Mouse (Mus musculus) gastrocnemius, postnatal 36 days (tissue): Measurements from ENCODE around the gene Abtb2. TPM values are rescaled to one million over a fixed set of nuclear protein-coding genes. Genes with fewer than 3 reads are reported as not detected.
"Not testable (repeated sequence)": the region's sequence is repeated elsewhere in the genome, so short reads cannot be mapped to it uniquely, and the experiment has no call there.

Experiments used
- DNase-seq, 2 experiments: peaks; one replicate each; pipeline ENCODE4 v3.0.0; 2022
- intact Hi-C: fragments of 180-260 bp; cut with DNase I; formaldehyde crosslinking; loops from one replicate; pipeline ENCODE4 v1.15.1; 2025
- long read RNA-seq, 2 experiments: library from polyadenylated mRNA; stranded (forward); transcript quantifications; one replicate each; pipeline ENCODE4 v2.0.0; 2021
- total RNA-seq, 2 experiments: library from RNA; stranded (reverse); gene quantifications; 2 replicates each; pipeline ENCODE4 v1.2.3; 2021

Abtb2 gene
- total RNA-seq = 1 to 10 TPM; 6.3 to 6.7 TPM
- long read RNA-seq, experiment 1, full-length matches to known transcripts = 2 of 21 reads
- long read RNA-seq, experiment 1, partial matches to known transcripts = 0 of 21 reads
- long read RNA-seq, experiment 1, other reads (novel, unspliced or antisense) = 19 of 21 reads
- long read RNA-seq, experiment 2, full-length matches to known transcripts = 2 of 21 reads
- long read RNA-seq, experiment 2, partial matches to known transcripts = 1 of 21 reads
- long read RNA-seq, experiment 2, other reads (novel, unspliced or antisense) = 18 of 21 reads

DNA sequence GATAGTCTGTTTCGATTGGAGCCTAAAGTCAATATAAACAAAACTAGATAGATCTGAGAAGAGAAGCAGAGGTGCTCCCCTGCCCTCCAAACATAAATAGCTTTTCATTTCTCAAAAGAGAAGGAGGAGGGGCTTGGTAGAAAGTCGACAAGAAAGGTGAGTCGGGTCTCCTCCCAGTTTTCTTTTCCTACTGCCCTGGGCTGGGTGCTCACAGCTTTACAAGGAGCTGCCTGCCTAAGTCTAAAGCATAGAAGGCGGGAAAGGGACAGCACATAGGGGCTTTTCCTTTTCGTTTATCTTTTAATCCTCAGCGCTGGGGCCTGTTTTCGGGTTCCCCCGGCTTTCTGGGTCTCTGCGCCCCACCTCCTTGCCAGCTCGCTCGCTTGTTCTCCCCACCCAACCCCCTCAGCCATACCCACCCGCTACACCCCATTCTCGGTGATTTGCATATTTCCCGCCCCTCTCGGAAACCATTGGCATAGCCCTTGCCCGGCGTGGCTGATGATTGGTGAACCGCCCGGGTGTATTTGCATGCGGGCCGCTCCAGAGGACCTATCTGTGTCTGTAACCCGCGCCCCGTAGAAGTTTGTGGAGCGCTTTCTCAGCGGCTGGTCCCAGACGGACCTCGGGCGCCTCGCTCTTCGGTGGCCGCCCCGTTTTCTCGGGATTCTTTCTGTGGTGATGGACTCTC is at the start of gene Abtb2:
Gene Abtb2, plus strand, starts transcription at position 579 of the 691 bp plus-strand sequence.
- DNase-seq = peak; percentile 83 to 89
- intact Hi-C loops = loop anchor here (5.0 to 10.0 kb wide), 2 partner anchors 46 to 409 kb away; no protein-coding TSS in a partner anchor

DNA sequence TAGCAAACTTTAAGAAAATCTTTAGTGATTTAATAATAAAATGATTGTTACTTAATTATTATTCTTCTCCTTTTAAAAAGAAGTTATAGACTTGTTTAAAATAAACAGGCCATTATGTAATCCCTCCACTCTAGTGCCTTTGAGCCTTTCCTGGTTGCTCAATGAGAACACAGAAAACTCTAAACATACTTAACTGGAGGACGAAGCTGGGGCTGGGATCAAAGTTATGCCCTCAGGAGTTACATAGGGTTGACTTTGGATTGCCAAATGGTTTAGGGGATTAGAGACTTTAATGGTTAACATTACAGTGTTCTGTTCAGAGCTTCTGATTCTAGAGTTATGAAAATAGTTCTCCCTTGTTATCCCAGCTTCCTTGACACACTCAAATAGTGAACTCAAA is 49.6 kb upstream of the Abtb2 start:
- intact Hi-C loops = no loop called here
- no peak for DNase-seq

DNA sequence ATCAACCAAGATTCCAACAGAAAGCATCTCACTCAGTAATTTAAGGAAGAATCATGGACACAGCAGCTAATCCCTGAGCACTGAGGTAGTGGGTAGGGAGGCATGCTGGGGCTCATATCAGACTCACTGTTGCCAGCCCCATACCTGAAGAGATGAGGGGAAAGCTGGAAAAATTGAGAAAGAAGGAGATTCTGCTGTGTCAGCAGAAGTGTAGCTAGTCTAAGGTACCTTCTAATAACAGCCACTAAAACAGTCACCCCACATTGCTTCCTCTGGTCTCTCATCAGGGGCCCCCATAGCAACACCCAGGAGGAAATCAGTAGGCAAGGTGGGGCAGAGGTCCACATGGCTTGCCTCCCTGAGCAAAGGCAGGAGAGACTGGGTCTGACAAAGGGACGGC is 40.5 kb upstream of the Abtb2 start:
- intact Hi-C loops = no loop called here
- no peak for DNase-seq

DNA sequence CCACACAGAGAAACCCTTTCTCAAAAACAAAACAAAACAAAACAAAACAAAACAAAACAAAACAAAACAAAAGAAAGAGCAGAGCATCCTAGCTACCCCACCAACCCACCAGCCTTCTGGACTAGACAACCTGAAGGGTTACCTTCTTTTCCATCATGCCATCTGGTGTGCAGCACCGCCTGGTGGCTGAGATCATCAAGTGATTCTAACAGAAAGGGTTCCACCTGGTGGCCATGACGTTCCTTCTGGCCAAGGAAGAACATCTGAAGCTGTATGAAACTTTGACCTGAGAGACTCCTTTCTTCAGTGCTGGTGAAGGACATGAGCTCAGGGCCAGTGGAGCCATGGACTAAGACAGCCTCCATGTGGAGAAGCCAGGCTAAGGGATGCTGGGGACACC is 19.0 kb upstream of the Abtb2 start:
- intact Hi-C loops = loop anchor here (1.0 kb wide), 1 partner anchor 91 kb away; no protein-coding TSS in a partner anchor
- DNase-seq = peak; percentile 38 to 48

DNA sequence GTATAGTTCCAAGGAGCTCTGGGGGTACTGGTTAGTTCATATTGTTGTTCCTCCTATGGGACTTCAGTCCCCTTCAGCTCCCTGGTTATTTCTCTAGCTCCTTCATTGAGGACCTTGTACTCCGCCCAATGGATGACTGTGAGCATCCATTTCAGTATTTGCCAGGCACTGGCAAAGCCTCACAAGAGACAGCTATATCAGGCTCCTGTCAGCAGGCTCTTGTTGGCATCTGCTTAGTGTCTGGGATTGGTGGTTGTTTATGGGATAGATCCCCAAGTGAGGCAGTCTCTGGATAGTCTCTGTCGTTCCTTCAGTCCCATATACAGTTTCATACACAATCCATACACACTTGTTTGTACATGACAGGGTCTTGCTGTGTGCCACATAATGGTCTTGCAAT is 15.8 kb upstream of the Abtb2 start:
- DNase-seq, intact Hi-C loops: not testable (repeated sequence)

DNA sequence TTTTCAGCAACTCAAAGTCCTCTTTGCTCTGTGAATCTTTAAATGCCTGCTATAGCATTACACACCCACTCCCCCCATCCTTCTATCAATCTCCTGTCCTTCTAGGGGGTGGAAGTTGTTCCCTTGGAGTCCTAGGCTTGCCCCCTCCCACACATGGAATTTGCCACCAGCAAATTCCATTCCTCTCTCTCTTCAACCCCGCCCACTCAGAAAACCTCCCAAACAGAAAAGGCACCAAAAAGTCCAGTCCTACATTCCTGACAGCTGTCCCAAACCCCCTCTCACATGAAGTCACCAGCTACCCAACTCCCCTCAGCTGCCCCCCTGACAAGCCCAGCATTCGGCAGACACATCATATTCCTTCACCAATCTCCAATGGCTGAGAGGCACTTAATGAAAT is 12.1 kb upstream of the Abtb2 start:
- no peak for DNase-seq
- intact Hi-C loops = no loop called here

DNA sequence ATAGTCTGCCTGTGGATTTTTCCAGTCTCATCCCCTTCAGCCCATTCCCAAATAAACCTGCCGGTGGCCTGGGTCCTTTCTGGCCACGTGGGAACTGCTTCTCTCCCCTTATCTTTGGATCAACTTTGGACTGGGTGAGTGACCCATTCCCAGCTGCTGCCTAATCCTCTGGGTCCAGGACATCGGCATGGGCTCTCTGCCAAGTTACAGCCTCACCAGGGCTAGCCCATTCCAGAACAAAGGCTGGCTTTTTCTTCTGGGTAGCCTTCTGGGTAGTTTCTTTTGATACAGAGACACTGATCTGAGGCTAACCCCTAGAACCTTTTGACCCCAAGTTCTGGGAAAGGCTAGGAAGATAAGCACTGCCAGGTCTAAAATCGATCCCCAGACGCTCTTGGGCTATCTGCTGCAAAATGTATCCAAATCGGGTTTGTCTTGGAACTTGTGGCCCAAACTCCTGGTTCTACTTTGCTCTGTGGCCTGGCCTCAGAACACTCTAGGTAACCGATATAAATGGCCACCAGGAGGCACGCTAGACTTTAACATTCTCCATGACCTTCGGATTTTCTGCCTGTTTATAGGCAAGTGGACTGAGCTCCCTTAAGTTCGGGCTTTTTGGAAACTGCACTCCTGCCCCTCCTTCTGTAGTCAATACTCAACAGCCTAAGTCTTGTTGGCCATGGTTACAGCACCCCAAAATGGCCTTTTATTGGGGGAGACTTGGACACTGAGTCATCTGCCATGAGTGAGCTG is 9.8 kb upstream of the Abtb2 start:
- no peak for DNase-seq
- intact Hi-C loops = no loop called here

DNA sequence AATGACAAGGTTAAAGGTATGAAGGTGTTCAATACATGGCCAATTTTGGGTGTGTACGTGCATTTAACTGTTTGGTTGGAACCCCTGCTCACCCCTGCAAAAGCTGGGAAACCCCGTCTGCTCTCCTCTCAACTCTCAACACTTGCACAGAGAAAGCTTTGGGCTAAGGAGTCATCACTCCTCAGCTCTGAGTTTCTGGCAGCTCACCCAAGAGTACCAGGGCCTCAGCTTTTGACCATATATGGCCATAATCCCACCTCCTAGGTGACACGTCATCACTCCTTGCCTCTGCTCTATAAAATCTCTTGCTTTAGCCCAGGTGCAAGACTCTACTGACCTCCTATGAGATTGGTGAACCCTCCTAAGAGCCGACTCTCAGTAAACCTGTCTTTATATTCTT is 5.2 kb upstream of the Abtb2 start:
- intact Hi-C loops = loop anchor here (5.0 to 10.0 kb wide), 3 partner anchors 286 to 414 kb away; no protein-coding TSS in a partner anchor

DNA sequence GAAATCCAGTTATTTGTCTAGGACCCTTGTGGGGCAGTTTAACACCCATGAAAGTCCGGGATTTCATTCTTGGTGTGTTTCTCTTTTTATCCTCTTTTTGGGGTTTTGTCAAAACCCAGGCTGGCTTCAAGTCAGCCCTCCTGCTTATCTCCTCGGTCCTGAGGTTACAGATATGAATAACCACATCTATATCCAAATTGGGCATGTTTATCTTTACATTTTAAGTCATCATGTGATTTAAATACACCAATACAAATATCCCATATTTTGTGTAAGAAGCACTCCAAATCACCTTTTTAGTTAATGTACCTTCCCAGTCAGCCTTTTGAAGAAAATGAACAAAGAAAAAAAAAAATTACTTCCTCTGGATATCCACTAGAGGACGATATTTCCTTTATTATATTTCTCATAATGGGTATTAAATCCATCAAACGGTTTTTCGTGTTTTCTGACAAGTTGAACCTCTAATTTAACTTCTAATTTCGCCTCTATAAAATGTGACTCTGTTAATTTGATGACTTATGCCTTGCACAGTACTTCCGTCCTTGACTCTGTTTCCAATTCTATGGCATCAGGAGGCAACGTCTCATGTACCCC is 1.6 kb upstream of the Abtb2 start:
- no peak for DNase-seq
- intact Hi-C loops = loop anchor here (5.0 to 10.0 kb wide), 4 partner anchors 48 to 410 kb away; no protein-coding TSS in a partner anchor

More for the DNA sequence above, 5.2 kb upstream of the Abtb2 start:
- DNase-seq = no peak

DNA sequence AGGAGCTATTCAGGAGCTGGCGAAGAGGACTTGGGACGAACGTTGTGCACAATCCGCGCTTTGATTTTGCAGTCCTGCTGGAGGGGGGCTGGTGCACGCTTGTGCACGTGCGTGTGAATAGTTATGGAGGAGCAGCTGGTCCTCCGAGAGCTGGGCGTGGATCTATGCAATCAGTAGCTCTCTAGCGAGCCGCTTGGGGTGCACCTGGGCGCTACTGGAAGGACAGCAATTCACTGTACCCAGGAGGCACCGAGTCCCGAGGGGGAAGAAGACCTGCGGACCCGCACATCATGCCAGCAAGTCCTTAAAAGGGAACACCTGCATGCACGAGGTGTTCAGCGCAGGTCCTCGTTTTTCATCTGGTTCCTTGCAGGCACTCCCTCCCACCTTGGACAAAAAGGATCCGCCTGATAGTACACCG is 929 bp upstream of the Abtb2 start:
- intact Hi-C loops = loop anchor here (5.0 to 10.0 kb wide), 2 partner anchors 47 to 410 kb away; no protein-coding TSS in a partner anchor
- DNase-seq = no peak

DNA sequence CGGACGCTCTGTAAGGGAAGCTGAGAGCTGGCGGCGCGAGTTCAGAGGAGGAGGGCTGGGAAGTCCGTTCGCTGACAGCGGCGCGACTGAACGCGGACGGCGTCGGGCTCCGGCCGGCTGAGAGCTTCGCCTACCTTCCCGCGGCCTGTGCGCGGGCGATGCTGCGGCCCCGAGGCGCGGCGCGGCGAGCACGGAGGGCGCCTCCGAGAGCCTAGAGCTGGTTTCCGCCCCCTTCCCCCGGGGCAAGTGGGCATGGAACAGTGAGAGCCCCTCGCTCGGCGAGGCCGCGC is 258 bp downstream of the Abtb2 start:
- intact Hi-C loops = loop anchor here (5.0 to 10.0 kb wide), 2 partner anchors 46 to 408 kb away; no protein-coding TSS in a partner anchor
- no peak for DNase-seq

DNA sequence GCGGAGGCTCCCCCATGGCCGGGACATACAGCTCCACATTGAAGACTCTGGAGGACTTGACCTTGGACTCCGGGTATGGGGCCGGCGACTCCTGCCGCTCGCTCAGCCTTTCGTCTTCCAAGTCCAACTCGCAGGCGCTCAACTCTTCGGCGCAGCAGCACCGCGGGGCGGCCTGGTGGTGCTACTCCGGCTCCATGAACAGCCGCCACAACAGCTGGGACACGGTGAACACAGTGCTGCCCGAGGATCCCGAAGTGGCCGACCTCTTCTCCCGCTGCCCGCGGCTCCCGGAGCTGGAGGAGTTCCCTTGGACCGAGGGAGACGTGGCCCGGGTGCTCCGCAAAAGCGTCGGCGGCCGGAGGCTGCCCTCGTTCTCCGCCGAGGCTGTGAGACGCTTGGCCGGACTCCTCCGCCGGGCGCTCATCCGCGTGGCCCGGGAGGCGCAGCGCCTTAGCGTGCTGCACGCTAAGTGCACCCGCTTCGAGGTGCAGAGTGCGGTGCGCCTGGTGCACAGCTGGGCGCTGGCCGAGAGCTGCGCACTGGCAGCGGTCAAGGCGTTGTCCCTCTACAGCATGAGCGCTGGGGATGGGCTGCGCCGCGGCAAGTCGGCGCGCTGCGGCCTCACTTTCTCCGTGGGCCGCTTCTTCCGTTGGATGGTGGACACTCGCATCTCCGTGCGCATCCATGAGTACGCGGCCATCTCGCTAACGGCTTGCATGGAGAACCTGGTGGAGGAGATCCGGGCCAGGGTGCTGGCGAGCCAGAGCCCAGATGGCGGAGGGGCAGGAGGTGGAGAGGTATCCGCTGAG is 807 bp downstream of the Abtb2 start:
- intact Hi-C loops = loop anchor here (5.0 to 10.0 kb wide), 2 partner anchors 45 to 408 kb away; no protein-coding TSS in a partner anchor
- peak; percentile 42 to 65 for DNase-seq

DNA sequence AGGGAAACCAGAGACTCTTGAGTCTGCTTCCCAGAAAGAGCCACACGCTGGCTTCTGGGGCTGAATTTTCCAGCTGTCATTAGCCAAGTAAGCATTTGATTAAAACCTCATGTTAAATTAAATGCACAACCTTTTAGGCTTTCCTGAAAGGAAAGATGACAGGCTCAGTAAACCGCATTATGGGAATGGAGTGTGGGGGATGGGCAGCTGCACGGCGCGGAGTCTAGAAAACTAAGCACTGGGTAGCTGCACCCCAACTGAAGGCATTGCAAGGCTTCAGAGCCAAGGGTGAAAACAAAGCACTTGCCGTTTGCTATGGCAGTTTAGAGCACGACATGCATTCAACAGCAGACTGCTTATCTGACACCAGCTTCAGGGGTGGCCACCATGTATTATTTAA is 2.1 kb downstream of the Abtb2 start:
- intact Hi-C loops = loop anchor here (5.0 to 10.0 kb wide), 2 partner anchors 44 to 407 kb away; no protein-coding TSS in a partner anchor
- DNase-seq = no peak

DNA sequence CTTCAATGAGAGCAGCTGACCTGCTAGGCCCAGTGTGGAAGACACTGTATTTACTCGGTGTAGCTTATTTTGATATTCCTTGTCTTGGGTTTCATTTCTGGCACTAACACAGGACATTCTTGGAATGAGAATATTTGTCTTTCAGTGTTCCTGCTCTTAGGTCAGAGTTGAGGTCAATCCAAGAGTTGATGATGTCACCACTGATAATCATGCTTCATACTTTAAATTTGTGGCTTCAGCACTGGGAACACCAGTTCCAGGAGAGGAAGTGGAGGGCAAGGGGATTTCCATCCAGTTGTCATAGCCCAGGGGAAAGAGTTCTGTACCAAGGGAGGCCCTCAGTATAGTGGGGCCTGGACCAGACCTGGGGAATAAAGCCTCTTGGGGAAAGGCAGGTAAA is 3.6 kb downstream of the Abtb2 start:
- intact Hi-C loops = loop anchor here (5.0 to 10.0 kb wide), 2 partner anchors 43 to 405 kb away; no protein-coding TSS in a partner anchor

DNA sequence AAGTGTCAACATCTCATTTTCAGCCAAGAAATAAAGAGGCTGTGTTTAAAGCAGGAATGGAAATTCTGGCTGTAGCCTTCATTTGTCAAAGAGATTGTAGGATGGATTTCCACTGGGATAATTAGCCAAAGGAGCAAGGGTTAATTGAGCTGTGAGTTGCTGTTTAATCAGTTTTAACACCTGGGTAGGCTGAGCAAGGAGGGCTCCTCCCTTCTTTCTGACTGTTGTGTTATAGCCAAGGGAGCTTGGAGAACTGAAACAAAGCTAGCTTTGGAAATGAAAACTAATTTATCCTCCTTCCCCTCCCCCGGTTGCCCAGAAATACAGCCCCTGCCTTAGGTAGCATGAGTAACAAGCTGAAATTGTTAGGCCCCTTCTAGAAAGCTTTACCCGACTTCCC is 6.2 kb downstream of the Abtb2 start:
- intact Hi-C loops = no loop called here
- DNase-seq = no peak

More for the DNA sequence above, 3.6 kb downstream of the Abtb2 start:
- DNase-seq = no peak

DNA sequence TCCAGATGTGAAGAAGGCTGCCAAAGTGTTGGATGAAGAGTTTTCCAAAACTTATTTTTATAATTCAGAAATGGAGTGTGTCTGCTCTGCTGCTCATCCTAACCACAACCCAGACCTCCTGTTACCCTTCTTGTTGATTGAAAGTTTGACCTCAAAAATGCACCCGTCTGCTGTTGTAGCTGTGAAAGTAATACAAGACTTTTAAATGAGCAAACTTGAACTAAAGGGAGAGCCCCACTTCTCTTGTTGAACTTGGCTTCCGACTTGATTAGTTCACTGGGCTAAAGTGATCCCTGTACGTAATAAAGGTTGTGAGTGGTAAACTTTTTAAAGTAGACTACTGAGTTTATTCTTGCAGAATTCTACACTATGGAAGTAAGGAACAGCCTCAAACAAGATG is 10.3 kb downstream of the Abtb2 start:
- intact Hi-C loops = no loop called here
- DNase-seq = no peak

DNA sequence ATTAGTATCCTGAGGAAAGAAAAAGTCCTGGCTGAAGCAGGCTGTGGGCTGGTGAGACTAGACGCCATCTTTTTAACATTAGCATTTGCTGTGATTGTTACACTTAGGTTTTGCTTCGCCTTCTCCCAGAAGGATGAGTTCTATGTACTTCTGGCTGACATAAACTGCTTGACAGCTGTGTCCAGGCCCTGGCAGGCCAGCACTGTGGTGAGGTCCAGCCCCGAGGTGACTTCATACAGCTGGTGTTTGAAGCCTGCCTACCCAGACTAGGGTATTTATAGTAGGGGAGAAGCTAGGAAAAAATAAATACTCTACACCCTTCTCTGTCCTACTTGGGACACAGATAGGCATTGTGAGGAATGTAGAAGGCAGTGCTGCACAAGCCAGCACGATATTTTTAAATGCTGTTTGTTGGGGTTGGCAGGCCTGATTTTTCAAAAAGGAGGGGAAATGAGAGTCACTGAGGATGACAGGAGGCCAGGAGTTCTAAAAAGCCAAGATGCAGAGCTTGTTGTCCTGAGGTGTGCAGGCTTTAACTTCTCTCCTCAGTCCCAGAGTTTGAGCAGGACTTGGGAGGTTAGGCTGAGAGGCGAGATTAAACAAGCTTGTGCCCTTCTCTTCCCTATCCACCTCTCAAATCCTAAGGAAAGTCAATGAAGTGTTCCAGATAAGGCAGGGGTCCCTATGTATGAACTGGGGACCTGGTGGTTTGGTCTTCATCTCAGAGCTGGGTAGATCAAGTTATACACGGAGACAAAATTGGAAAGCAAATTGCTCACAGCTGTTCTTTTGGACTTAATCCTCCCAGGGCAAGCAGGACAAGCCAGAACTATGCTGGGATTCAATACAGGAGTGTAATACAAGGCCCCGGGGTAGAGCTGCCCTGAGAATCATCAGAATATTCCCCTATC is 11.9 kb downstream of the Abtb2 start:
- DNase-seq = peak; percentile 56 to 60
- intact Hi-C loops = no loop called here

DNA sequence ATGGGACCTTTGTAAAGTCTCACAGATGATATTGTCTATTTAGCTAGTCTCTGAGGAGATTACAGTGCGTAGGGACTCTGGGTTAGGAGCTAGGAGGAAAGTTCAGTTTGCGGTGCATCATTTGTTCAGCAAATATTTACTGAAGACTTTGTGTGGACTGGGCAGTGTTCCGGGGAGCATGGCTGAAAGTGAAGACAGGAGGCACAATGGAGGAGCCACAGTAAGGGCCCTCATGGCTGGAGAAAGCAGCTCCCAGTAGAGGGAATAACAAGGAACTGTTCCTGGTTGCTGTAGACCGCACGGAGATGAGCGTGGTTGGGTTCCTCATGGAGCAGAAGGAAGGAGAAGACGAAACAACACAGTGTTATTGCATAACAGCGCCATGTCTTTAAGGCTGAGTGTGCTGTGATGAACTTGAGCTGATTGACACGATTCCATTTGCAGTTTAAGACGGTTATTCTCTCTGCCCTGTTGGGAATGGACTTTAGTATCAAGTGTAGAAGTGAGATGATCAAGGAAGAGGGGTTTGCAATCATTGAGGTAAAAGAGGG is 12.6 kb downstream of the Abtb2 start:
- intact Hi-C loops = no loop called here
- DNase-seq = no peak
